Mouse (Mus musculus) cerebellum, adult 2 months (tissue): ENCODE results near the gene Sstr3.

Source experiments
- CTCF ChIP-seq: fragments of 200-500 bp; IDR thresholded peaks from 2 replicates; pipeline ENCODE4 v1.5.1; 2011; ENCODE audit warnings: low read depth, mild to moderate bottlenecking, control low read depth, low read length, moderate library complexity, borderline replicate concordance; ENCODE audit not compliant: insufficient read depth
- POLR2A ChIP-seq: fragments of 200-500 bp; IDR thresholded peaks from 2 replicates; pipeline ENCODE4 v1.6.1; 2011; ENCODE audit warnings: low read length, control low read depth, borderline replicate concordance; ENCODE audit not compliant: insufficient read depth

GRCm38 (mm10) chr15:78546060-78546459 is 1.6 kb upstream of the Sstr3 start:
- no peak for TF ChIP-seq CTCF
- TF ChIP-seq POLR2A = no peak
